Mouse (Mus musculus) A20 (cell line): ENCODE results near the gene Pigm.

Source experiments
- DNase-seq: peaks from one replicate; pipeline ENCODE4 v3.0.0-alpha.2; 2011; ENCODE audit warnings: low read depth, low spot score

Gene Pigm

GRCm38 (mm10) chr1:172413491-172414230 lies 37.3 kb downstream of the Pigm start:
- no peak for DNase-seq

- DNase-seq, result no peak
Observed at GRCm38 (mm10) chr1:172414231-172414585, 37.9 kb downstream of the Pigm start.

GRCm38 (mm10) chr1:172415061-172415460 lies 38.7 kb downstream of the Pigm start:
- DNase-seq, result no peak

GRCm38 (mm10) chr1:172418173-172418572 lies 41.8 kb downstream of the Pigm start:
- no peak for DNase-seq

- DNase-seq, result no peak
Observed at GRCm38 (mm10) chr1:172418642-172419041, 42.3 kb downstream of the Pigm start.

GRCm38 (mm10) chr1:172420181-172420580 lies 43.8 kb downstream of the Pigm start:
- DNase-seq, result no peak

- no peak for DNase-seq
Observed at GRCm38 (mm10) chr1:172423393-172423792, 47.0 kb downstream of the Pigm start.

GRCm38 (mm10) chr1:172426419-172426818 lies 50.1 kb downstream of the Pigm start:
- no peak for DNase-seq

GRCm38 (mm10) chr1:172427841-172428240 lies 51.5 kb downstream of the Pigm start:
- no peak for DNase-seq

GRCm38 (mm10) chr1:172428614-172429013 lies 52.3 kb downstream of the Pigm start:
- DNase-seq, result no peak

- DNase-seq, result no peak
Observed at GRCm38 (mm10) chr1:172430731-172431220, 54.4 kb downstream of the Pigm start.

GRCm38 (mm10) chr1:172431836-172432586 lies 55.7 kb downstream of the Pigm start:
- no peak for DNase-seq

- no peak for DNase-seq
Observed at GRCm38 (mm10) chr1:172432587-172432955, 56.2 kb downstream of the Pigm start.

- no peak for DNase-seq
Observed at GRCm38 (mm10) chr1:172433012-172433850, 56.9 kb downstream of the Pigm start.
